Mouse (Mus musculus) limb, embryonic 14.5 days (tissue): ENCODE data around the gene Pam. TPM values are rescaled to one million over a fixed set of nuclear protein-coding genes. Genes with fewer than 3 reads are reported as not detected.

Experiments
- ATAC-seq: fragments of 200-750 bp; cut with Nextera tagmentation; 2 replicates; pipeline ENCODE4 v1.8.0; 2017; ENCODE audit warnings: low read depth, moderate number of reproducible peaks, moderate TSS enrichment; ENCODE audit not compliant: low FRiP score
- DNase-seq: peaks from one replicate; pipeline ENCODE4 v3.0.0-alpha.2; 2015; ENCODE audit warnings: low spot score
- H3K27ac ChIP-seq: fragments of 300-500 bp; sonication (generic); replicated peaks from 2 replicates; pipeline ENCODE4 v1.5.1; 2014; ENCODE audit warnings: low read depth, mild to moderate bottlenecking, low read length, moderate library complexity, mixed read lengths
- H3K27me3 ChIP-seq: fragments of 300-500 bp; sonication (generic); 2 replicates; pipeline ENCODE4 v1.6.1; 2014; ENCODE audit warnings: low read length, mixed read lengths; ENCODE audit not compliant: control insufficient read depth, insufficient read depth
- H3K36me3 ChIP-seq: fragments of 300-500 bp; sonication (generic); 2 replicates; pipeline ENCODE4 v1.6.1; 2014; ENCODE audit warnings: mild to moderate bottlenecking, low read length, moderate library complexity, mixed read lengths; ENCODE audit not compliant: control insufficient read depth, insufficient read depth
- H3K4me1 ChIP-seq: fragments of 300-500 bp; sonication (generic); 2 replicates; pipeline ENCODE4 v1.6.1; 2014; ENCODE audit warnings: antibody characterized with exemption, low read length, mixed read lengths; ENCODE audit not compliant: control insufficient read depth, insufficient read depth
- H3K4me2 ChIP-seq: fragments of 300-500 bp; sonication (generic); replicated peaks from 2 replicates; pipeline ENCODE4 v1.6.1; 2014; ENCODE audit warnings: low read depth, mild to moderate bottlenecking, low read length, moderate library complexity; ENCODE audit not compliant: severe bottlenecking
- H3K4me3 ChIP-seq: fragments of 300-500 bp; sonication (generic); replicated peaks from 2 replicates; pipeline ENCODE4 v1.5.1; 2014; ENCODE audit warnings: low read length
- H3K9ac ChIP-seq: fragments of 300-500 bp; sonication (generic); 2 replicates; pipeline ENCODE4 v1.6.1; 2014; ENCODE audit warnings: mild to moderate bottlenecking, low read depth, low read length, moderate library complexity; ENCODE audit not compliant: severe bottlenecking
- H3K9me3 ChIP-seq: fragments of 300-500 bp; sonication (generic); 2 replicates; pipeline ENCODE4 v1.6.1; 2016; ENCODE audit warnings: low read length; ENCODE audit not compliant: control insufficient read depth
- POLR2A ChIP-seq: fragments of 200-500 bp; IDR thresholded peaks from 2 replicates; pipeline ENCODE4 v1.8.0; 2012; ENCODE audit warnings: inconsistent platforms, mild to moderate bottlenecking, moderate library complexity, borderline replicate concordance; ENCODE audit not compliant: insufficient read depth, insufficient read length; ENCODE audit errors: extremely low read depth
- WGBS: fragments of 180-500 bp; shearing (Covaris S2); extraction: QIAGEN DNeasy Blood & Tissue Kit; methylation state at CpG from one replicate; pipeline ENCODE4 v1.1.7; 2014; 5-methylcytosine and 5-hydroxymethylcytosine counted together
- polyA plus RNA-seq, 2 experiments: library from polyadenylated mRNA; depleted of rRNA in 1 of 2; stranded (reverse) in 1 of 2; unstranded in 1 of 2; fragments of >200 nt; fragmentation: Nextera tagmentation in 1 of 2; extraction: Ambion mirVana in 1 of 2; gene quantifications; 2 replicates each; pipeline versions ENCODE4 v1.2.1 to v1.2.3; 2012 to 2014

Pam gene
- polyA plus RNA-seq, 2 experiments, result 37.8 to 54.1 TPM

DNA sequence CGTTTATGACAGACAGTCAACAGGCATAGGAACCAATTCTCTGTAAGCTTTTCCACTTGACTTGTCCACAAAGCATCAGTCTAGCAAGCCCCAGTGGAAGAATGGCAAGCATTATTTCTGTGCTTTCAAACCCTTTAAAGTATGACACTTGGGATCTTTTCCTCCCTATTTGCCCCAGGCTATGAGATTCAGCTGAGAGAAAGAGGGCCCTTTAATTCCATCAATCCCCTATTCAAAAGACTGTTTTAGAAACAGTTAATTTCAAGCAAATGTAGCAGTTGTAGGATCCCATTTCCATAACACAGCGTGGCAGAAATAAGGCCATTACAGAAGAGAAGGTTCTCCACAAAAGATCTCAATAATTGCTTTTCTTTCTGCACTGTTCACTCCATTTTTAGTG lies 53.0 kb downstream of the Pam start:
- Histone ChIP-seq H3K4me3 (no peak overlapping the region), H3K27me3 (no peaks in the 10 kb centered on the region), H3K36me3 (no peaks in the 10 kb centered on the region), H3K4me1 (no peaks in the 10 kb centered on the region), H3K27ac (no peak overlapping the region), H3K9me3 (no peaks in the 10 kb centered on the region), H3K9ac (no peak overlapping the region), H3K4me2 (no peak overlapping the region)
- 80% methylated on average over 2 of the region's 2 CpGs for WGBS
- ATAC-seq, result no peak
- DNase-seq, result no peak
- TF ChIP-seq POLR2A, result no peak

DNA sequence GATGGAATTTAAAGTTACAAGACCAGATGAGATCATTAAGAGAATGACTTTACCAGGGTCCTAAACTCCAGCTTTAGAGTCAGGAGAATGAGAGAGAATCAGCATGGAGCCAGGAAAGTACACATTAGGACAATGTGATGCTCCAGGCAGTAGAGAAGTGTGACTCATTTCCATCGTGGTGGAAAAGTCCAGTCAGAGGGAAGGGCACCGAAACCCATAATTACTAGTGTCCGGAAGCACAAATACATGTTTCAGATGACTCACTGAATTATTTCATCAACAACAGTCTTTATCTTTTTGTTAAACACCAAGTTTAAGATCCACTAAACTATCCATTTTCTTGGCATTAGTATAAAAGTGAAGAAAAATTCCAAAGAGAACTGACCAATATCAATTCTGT lies 57.2 kb downstream of the Pam start:
- Histone ChIP-seq H3K9ac (no peak overlapping the region), H3K27me3 (no peaks in the 10 kb centered on the region), H3K27ac (no peak overlapping the region), H3K4me2 (no peak overlapping the region), H3K36me3 (no peaks in the 10 kb centered on the region), H3K9me3 (no peaks in the 10 kb centered on the region), H3K4me3 (no peak overlapping the region), H3K4me1 (no peaks in the 10 kb centered on the region)
- no peak for TF ChIP-seq POLR2A
- no peak for ATAC-seq
- 72% methylated on average over 3 of the region's 3 CpGs for WGBS
- no peak for DNase-seq

DNA sequence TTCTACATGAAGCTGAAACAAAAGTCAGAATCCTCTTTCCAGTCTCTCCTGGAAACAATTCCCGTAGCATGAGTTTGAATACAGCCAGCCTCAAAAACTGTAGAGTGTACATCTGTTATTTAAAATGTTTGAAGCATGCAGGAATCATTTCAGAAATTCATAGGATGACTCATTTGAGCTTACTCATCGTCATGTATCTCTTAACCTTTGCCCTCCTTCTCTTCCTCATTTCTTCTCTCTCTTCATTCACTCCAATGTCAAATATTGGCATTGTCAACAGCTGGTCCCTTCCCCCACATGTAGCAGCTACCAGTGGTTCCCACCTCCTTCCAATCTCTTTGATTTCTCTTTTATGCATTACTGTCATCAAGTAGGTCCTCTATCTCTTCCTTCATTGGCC lies 59.7 kb downstream of the Pam start:
- no peaks in the 10 kb centered on the region for H3K36me3 ChIP-seq
- ATAC-seq (no peak), DNase-seq (no peak)
- 82% methylated on average over 2 of the region's 2 CpGs for WGBS
- no peaks in the 10 kb centered on the region for H3K9me3 ChIP-seq
- H3K9ac ChIP-seq, result no peak overlapping the region
- H3K4me3 ChIP-seq, result no peak overlapping the region
- H3K4me1 ChIP-seq, result no peaks in the 10 kb centered on the region
- TF ChIP-seq POLR2A, result no peak
- H3K27ac ChIP-seq, result no peak overlapping the region
- H3K4me2 ChIP-seq, result no peak overlapping the region
- no peaks in the 10 kb centered on the region for H3K27me3 ChIP-seq

DNA sequence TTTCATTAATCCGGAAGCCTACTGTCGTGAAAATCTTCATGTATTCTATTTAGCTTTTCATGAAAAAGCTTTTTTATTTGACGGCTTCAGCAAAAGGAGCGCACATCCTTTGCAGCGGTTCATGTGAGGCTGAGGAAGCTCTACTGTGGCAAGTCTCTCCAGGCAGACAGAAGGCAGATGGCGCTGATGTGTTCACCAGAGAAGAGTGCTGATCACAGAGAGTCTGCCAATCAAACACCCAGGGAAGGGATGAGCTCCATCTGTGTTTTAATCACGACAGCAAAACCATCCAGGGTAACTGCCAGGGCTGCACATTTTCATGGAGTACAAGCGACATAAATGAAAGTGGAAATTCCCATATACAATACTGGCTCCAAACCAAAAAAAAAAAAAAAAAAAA lies 63.6 kb downstream of the Pam start:
- DNase-seq, result no peak
- Histone ChIP-seq H3K27ac (no peak overlapping the region), H3K27me3 (no peaks in the 10 kb centered on the region), H3K4me1 (no peaks in the 10 kb centered on the region), H3K36me3 (no peaks in the 10 kb centered on the region), H3K9me3 (no peaks in the 10 kb centered on the region), H3K4me3 (no peak overlapping the region), H3K9ac (no peak overlapping the region), H3K4me2 (no peak overlapping the region)
- TF ChIP-seq POLR2A, result no peak
- WGBS, result 88% methylated on average over 8 of the region's 8 CpGs
- no peak for ATAC-seq

DNA sequence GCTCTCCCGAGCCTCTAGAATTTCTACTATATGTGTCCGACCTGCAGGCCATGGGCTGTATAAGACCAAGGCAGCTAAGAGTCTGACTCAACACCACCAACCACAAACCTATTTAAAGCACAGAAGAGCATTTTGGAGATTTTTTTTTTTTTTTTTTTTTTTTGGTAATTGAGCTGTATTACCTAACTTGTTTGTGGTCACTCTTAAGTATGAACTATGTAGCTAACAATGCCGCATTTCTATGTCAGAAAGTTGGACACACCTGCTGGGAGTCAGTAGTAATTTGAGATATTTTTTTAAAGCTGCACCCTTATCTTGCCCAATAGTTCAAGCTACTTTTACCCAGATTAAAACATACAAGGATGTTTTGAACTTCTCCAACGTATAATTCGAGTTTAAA lies 66.4 kb downstream of the Pam start:
- H3K27ac ChIP-seq, result no peak overlapping the region
- H3K4me3 ChIP-seq, result no peak overlapping the region
- H3K4me2 ChIP-seq, result no peak overlapping the region
- H3K9ac ChIP-seq, result no peak overlapping the region
- no peaks in the 10 kb centered on the region for H3K36me3 ChIP-seq
- no peaks in the 10 kb centered on the region for H3K4me1 ChIP-seq
- 84% methylated on average over 5 of the region's 5 CpGs for WGBS
- TF ChIP-seq POLR2A, result no peak
- no peaks in the 10 kb centered on the region for H3K27me3 ChIP-seq
- no peak for ATAC-seq
- H3K9me3 ChIP-seq, result no peaks in the 10 kb centered on the region
- DNase-seq, result no peak

DNA sequence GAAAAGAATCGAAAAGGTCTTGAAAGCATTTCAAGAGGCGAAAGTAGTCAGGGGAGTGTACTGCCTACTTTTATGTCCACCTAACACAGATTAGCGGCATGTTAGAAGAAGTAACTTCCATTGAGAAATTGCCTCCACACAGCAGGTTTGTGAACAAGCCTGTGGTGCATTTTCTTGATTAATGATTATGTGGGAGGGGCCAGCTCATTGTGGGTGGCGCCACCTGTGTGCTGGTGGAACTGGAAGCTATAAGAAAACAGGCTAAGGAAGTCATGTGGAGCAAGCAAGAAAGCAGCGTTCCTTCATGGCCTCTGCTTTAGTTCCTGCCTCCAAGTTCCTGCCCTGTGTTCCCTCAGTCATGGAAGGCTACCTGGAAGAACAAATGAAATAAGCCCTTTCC lies 67.0 kb downstream of the Pam start:
- H3K9me3 ChIP-seq, result no peaks in the 10 kb centered on the region
- no peaks in the 10 kb centered on the region for H3K27me3 ChIP-seq
- ATAC-seq (no peak), DNase-seq (no peak)
- H3K4me2 ChIP-seq, result no peak overlapping the region
- H3K36me3 ChIP-seq, result no peaks in the 10 kb centered on the region
- no peak overlapping the region for H3K4me3 ChIP-seq
- H3K9ac ChIP-seq, result no peak overlapping the region
- WGBS, result 86% methylated on average over 5 of the region's 5 CpGs
- no peaks in the 10 kb centered on the region for H3K4me1 ChIP-seq
- TF ChIP-seq POLR2A, result no peak
- no peak overlapping the region for H3K27ac ChIP-seq
